Mouse (Mus musculus) layer of hippocampus, postnatal 10 days (tissue): Measurements from ENCODE around the gene Ankrd36. TPM values are rescaled to one million over a fixed set of nuclear protein-coding genes. Genes with fewer than 3 reads are reported as not detected.

Experiments
- DNase-seq, 2 experiments: peaks; one replicate each; pipeline ENCODE4 v3.0.0; 2021; ENCODE audit warnings: low spot score in 2 of 2
- total RNA-seq, 2 experiments: library from RNA; stranded (reverse); gene quantifications; 2 replicates each; pipeline ENCODE4 v1.2.3; 2021

Gene Ankrd36
- total RNA-seq, 2 experiments from 2014 or later, result not detected

GRCm38 (mm10) chr11:5734323-5734722 lies 164.8 kb downstream of the Ankrd36 start:
- no peak for DNase-seq

DNA sequence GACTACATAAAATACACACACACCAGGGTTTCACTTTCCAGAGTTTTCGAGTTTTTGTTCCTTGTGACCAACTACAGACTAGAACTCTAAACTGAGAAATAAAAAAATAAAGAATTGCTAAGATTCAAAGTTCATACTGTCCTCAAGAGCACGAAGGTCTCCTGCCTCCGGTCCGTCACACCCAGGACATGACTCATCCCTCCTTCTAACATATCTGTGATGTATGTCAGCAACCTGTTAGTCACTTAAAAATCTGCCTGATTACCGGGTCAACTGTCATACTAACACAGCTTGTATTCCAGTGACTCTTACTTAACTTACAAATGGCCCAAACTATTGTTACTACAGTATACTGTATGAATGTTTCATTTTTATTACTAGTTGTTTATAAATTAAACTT lies 167.7 kb downstream of the Ankrd36 start:
- no peak for DNase-seq

Other genes starting within 250 kb of the Ankrd36 start
- 10 to 100 TPM; 20.7 to 21.4 TPM for gene Znrf3, start 124.8 kb upstream of the Ankrd36 start, total RNA-seq
- gene Xbp1, start 49.0 kb upstream of the Ankrd36 start, total RNA-seq, result 10 to 100 TPM; 63.6 to 65.1 TPM
- gene Ccdc117, start 27.5 kb upstream of the Ankrd36 start, total RNA-seq, result 1 to 10 TPM; 9.3 to 9.9 TPM
- 10 to 100 TPM; 87.1 to 92.2 TPM for gene Mrps24, start 146.0 kb downstream of the Ankrd36 start, total RNA-seq
- 10 to 100 TPM; 46.1 to 46.3 TPM for gene Urgcp, start 192.7 kb downstream of the Ankrd36 start, total RNA-seq
- 10 to 100 TPM; 98.0 to 98.1 TPM for gene Dbnl, start 218.8 kb downstream of the Ankrd36 start, total RNA-seq
- gene Pgam2, start 234.0 kb downstream of the Ankrd36 start, total RNA-seq, result 1 to 10 TPM; 7.0 to 7.4 TPM